Mouse (Mus musculus): ENCODE measurements around the gene Gm17482. TPM values are rescaled to one million over a fixed set of nuclear protein-coding genes. Genes with fewer than 3 reads are reported as not detected.
"Not testable (repeated sequence)": the region's sequence is repeated elsewhere in the genome, so short reads cannot be mapped to it uniquely, and the experiment has no call there.

Gm17482 gene
- total RNA-seq (2014; fragmentation: Nextera tagmentation) = not detected in 2 replicates
- not detected in 2 replicates for total RNA-seq (2017)

DNA sequence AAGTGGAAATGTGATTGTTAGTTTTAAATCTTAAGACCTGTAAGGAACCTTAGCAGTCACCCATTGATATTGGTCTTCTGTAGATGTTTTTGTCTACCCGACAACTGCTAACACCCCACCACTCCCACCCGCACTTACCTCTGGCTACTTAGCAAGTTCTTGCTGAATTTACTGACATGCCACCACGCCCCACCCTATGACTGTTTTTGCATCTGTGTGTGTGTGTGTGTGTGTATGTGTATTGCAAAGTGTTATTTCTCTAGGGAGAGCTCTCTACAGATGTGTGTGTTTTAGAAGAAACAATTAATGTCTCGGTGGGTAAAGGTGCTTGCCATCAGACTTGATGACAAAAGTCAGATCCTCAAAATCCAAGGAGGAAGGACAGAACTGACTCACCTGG, at the start of gene Gm17482:
Gm17482 (plus strand) TSS at position 301 of the 400 bp plus-strand sequence.
- ATAC-seq (replicated peaks; ENCODE audit: poor library complexity, severe bottlenecking) = no peak

DNA sequence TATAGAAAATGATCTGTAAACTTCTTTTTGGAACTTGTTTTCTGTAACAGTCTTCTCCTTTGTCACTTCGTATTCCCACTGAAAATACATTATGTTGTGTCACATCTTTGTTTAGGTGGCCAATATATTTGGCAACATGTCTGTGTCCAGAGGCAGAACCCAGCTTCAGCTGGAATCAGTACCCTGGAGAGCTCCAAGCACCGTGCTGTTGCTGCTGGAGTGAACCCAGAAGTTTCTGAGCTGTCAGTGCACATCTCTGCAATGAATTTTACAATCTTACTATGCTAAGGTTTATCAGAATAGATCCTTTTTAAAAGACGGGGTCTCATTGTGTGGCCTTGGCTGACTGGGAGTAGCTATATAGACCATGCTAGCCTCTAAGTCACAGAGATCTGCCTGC, 48.3 kb upstream of the Gm17482 start:
- ATAC-seq (replicated peaks; ENCODE audit: poor library complexity, severe bottlenecking) = no peak; the same call in 1 of the 2 replicates

DNA sequence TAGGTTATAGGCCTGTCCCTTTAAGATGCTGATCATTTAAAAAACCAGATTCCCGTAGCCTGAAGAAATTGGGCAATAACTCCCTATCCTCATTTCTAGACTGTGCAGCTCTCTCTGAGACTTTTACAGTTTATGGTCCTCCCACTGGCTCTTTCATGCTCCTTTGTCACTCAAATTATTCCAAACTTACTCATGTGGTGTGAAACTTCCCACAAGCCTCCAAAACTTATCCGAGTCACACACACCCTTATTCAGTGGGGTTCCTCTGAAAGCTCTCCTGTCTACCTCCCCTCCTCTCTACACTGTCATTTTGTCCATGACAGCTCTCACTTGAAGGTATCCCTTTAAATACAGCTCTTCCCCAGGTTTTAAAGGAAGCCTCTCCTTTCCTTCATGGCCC, 46.0 kb upstream of the Gm17482 start:
- no peak for ATAC-seq (replicated peaks; ENCODE audit: poor library complexity, severe bottlenecking)

DNA sequence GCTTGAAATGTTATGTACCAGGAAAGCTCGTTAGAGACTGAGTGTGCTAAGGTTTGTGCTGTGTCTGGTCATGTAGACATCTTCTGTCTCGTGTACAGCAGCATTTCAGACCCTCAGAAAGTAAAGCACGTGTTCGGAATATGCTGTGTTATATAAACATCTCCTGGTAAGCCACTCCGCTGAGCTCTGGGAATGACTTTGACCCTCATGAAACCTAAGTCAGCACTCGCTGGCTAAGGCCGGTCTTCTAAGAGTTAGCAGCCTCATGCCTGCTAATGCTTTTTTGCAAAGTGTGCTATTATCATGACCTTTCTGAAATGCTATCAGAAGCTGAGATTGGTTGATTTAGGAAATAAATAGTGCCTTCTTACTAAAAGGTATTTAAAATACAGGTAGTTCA, 36.0 kb upstream of the Gm17482 start:
- ATAC-seq (replicated peaks; ENCODE audit: poor library complexity, severe bottlenecking) = no peak

DNA sequence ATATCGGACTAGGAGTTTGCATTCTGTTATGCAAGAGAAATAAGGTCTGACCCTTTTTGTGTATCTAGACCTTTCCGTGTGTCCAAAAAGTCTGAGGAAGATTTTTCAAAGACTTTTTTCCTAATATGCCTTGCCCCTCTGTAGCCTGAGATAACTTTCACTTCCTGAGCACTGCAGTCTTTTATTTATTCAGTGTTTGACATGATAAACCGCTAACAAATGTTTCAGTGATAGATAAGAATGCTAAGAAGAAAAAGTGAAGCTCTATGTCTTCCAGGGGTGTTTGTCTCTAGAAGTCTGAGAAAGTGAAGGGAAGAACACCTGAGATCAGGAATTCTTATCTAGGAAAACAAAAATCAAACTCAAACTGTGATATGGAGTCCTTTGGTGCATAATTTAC, 26.4 kb upstream of the Gm17482 start:
- ATAC-seq (replicated peaks; ENCODE audit: poor library complexity, severe bottlenecking) = no peak

DNA sequence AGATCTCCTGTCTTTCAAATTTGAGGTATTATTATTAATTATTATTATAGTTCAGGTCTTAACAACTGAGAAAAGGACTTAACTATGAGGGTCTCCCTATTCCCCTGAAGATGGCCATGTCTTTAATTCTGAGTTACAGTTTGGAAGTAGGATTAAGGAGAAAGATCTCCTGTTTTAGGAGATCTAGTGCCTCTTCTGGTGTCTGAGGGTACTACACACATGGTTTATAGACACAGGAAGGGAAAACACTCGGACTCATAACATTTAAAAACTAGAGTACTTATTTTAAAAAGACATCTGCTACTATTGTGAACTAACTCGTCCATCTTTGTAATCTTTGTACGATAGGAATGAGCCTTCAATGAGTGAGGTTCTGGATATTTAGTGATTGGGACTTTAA, 24.1 kb upstream of the Gm17482 start:
- ATAC-seq (replicated peaks; ENCODE audit: poor library complexity, severe bottlenecking) = no peak

DNA sequence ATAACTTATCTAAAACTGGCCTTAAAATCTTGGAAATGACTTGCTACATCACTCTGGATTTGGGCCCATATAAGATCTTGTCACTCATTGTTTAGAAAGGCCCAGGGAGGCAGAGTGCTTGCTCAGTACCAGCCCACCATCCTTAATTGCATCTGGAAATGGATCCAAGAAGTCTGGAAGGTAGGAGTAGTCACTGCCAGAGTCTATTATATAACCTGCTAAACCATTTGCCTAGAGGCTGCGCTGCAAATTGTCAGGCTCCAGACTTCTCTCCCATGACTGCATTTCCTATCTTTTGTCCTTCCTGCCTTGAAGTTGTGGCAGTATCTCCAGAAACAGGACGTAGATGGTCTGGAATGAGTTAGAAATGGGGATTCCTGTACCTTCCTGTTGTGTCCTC, 17.0 kb upstream of the Gm17482 start:
- ATAC-seq (replicated peaks; ENCODE audit: poor library complexity, severe bottlenecking) = no peak

DNA sequence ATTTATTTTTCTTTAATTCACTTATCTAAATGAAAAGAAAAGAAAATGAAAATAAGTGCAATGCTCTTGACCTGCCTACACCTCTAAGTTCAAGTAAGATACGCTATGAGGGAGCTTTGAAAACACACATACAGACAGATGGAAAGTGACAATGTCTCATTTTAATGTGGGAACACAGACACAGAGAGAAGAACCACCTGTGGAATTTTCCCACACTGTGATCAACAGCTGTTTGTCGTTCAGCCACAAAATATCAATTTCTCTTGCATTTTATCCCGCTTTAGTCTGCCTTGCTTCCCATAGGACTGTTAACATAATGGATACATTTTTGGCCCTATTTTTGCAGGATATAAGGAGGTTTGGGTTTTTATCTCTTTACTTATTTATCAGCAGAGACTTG, 16.3 kb upstream of the Gm17482 start:
- ATAC-seq (replicated peaks; ENCODE audit: poor library complexity, severe bottlenecking) = no peak

DNA sequence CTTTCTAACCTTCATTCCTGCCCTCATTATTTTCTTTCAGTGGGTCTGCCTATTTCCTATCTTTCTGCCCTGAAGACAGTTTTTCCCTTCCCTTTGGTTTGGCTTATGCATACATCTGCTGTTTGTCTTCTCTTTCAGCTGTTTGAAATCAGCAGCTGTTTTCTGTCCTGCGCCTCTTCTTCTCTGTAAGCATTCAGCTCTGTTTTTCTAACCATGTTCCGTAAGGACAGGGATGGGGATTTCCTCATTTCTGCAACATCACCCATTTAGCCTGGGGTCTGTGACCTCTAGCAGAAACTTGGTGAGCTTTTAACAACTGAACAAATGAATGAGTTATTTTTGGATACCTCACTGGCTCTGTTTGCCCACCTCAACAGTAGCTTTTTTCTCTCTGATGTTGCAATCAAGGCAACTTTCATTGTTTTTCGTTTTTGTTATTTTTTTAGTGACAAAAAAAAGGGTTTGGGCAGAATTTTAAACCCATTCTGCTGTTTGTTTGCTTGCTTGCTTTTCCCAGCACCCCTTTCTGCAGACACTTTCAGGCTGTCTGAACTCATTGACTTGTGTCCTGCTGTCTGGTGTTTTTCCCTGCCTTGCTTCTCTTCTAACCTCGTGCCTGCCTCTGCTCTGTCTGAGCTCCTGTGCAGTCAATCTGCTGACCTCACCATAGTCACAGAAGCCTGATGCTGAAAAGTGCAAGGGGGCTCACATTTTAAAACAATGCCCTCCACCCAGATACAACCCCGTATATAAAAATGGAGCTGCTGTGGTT, 14.8 kb upstream of the Gm17482 start:
- ATAC-seq (replicated peaks; ENCODE audit: poor library complexity, severe bottlenecking) = no peak

DNA sequence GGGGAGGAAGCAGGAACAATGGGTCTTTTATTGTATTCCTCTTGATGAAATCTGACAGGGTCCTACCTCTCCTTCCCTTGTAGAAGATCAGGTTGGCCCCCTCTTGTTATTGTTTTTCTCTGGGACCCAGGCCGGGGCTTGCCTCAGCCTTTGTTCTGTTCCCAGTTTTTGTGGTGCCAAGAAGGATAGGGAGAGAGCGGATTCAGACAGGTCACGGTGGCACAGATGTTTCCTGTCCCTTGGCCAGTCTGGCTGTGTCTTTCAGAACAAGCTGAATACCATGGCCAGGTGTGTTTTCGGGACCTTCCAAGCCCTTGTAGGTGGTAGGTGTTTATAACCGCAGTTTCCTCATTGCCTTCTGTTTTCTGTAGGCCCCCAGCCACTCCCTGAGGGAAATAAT, 14.0 kb upstream of the Gm17482 start:
- ATAC-seq (replicated peaks; ENCODE audit: poor library complexity, severe bottlenecking) = no peak

DNA sequence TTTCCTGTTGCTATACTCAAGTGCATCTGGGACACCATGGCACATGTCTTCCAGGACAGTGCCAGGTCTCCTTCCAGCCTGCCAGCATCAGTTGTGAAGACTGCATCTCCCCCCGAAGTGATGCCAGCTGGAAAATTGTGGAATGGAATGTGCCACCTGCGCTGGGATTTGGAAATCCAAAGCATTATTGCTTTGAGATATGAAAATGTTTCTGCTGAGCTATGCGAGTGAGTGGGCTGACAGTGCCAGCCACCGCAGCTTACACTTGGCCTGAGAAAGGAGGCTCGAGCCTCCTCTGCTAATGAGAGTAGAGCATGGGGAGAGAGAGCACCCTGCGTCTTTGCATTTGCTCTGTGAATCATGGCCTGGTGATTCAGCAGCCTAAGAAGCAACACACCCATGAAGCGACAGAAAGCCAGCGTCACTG, 5.9 kb upstream of the Gm17482 start:
- no peak for ATAC-seq (replicated peaks; ENCODE audit: poor library complexity, severe bottlenecking)

DNA sequence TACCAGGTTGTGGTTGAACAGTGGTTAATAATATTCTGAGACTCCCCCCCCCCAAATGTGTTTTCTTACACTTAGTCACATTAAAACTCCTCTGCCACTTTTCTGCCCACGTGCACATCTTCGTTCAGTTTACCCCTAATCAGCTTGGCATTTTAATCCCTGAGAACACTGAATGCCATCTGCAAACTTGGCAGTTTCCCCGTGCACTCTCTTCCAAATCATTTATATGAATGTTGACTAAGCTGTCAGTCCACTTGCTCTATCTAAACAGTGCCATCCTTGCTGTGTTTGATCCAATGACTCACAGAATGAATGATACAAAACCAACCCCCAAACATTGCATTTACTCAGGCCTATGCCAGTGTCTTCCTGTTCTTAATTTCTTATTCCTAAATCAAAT, 1.6 kb upstream of the Gm17482 start:
- no peak for ATAC-seq (replicated peaks; ENCODE audit: poor library complexity, severe bottlenecking)

DNA sequence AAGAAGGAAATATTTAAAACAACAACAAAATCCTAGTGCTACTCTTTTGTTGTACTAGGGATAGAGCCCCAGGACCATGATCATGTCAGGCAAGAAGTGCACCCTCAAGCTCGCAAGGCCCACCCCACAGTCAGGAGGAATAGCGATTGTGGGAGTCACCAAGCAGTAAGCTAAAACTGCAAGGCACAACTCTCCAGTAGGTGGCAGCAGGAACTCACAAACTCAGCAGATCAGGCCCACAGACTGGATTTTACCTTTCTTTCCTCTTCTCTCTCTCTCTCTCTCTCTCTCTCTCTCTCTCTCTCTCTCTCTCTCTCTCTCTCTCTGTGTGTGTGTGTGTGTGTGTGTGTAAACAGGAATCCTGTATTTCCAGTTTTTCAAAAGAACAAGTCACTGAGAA, 386 bp downstream of the Gm17482 start:
- peak; percentile 79 for ATAC-seq (replicated peaks; ENCODE audit: poor library complexity, severe bottlenecking)

DNA sequence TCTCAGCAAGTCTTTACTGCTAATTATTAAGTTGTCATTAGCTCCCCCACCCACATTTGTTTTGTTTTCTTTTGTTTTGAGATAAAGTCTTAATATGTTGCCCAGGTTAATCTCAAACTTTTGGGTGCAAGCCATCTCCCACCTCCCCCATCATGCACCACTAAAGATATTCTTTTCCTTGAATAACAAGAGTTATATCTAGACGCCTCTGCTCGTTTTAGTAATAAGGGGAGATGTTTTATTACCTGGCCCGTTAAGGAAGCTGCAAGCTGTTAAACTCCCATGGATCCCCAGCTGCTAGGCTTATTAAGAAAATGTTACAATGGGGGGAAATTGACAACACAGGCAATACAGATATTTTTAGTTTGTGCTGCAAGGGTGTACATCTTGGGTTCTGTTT, 3.4 kb downstream of the Gm17482 start:
- no peak for ATAC-seq (replicated peaks; ENCODE audit: poor library complexity, severe bottlenecking)

DNA sequence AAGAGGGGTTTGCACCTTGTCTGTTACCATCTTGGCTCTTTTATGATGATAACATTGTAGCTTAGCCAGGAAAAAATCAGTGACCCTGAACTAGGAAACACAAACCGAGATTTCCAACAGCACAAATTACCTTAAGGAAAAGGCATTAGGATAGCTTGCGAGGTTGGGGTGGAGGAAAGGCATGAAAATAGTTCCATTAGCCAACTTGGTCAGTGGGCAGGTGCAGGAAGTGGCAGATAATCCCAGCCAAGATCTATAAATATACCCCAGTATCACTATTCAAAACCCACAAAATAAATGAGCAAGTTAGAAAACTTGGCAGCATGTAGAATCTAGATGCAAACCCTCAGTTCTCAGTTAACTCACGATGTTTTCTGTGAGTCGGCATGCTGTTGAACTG, 4.7 kb downstream of the Gm17482 start:
- ATAC-seq (replicated peaks; ENCODE audit: poor library complexity, severe bottlenecking) = no peak

DNA sequence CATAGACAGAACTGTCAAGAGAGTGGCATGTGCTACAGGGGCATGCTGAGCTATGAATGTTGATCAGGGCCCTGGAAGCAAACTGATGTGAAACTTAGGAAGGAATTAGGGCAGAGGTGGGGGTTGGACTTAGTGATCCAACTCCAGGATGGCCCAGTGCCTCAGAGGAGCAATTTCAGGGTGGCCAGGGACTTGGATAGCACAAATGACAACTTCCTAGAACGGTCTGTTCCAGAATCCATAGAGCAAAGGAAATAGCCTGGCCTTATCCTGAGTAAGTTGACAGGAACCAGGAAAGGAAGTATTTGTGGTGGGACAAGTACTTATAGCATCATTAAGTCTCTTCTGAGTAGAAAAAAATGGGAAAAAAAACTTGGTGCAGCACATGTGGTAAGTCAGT, 5.4 kb downstream of the Gm17482 start:
- ATAC-seq (replicated peaks; ENCODE audit: poor library complexity, severe bottlenecking) = no peak

DNA sequence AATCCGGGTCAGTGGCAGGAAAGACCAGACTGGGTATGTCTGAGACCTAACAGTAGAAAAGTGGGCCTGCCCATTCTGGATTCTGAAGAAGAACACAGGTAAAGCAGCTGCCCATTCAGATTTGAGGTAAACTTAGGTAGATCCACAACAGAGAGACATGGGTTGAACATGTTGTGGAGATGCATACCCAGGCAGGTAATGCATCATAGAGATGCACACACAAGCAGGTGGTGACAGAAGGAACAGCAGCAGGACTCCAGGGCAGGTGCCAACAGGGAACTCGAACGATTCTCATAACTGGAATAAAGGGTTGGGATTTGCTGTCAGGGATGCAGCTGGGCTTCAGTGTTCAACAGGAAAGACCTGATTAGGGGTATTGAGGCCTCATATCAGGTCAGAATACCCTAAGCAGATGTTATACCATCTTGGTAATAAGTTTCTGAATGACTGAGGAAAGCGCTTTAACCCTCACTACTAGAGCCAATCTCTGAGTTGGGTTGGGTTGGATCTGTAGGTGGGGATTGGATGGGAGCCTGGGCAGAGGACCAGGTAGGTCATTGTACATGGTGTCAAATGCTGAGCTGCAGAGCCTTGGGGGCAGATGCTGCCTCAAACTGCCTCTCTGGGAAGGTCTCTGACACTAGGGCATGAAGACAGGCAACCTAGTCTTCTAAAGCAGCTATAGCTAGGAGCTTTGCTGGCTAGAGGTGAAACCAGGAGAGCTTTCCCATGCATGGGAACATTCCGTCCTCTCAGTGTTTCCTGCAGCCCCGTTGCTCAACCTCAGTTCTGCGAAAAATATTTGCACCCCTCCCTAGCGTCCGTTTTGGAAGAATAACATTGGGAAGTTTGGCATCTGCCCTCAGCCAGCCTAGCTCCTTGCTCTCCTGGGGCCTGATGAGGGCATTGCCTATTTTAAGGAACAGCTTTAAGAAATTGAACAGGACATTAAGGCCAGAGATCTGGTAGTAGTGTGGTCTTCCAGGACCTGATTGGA, 11.2 kb downstream of the Gm17482 start:
- ATAC-seq (replicated peaks; ENCODE audit: poor library complexity, severe bottlenecking) = no peak

DNA sequence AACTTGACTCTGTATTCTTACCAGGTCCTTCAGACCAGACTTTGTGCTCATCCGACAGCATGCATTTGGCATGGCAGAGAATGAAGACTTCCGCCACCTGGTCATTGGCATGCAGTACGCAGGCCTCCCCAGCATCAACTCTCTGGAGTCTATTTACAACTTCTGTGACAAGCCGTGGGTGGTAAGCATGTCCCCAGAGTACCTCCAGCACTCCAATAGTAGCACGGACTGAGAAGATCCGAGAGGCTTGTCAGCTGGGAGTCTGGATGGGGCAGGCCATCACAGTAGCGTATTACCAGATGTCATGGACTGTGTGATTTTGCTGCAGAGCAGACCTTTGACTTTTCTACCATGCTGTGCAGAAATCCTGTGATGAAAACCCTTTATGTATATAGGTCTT, 12.2 kb downstream of the Gm17482 start:
- no peak for ATAC-seq (replicated peaks; ENCODE audit: poor library complexity, severe bottlenecking)

DNA sequence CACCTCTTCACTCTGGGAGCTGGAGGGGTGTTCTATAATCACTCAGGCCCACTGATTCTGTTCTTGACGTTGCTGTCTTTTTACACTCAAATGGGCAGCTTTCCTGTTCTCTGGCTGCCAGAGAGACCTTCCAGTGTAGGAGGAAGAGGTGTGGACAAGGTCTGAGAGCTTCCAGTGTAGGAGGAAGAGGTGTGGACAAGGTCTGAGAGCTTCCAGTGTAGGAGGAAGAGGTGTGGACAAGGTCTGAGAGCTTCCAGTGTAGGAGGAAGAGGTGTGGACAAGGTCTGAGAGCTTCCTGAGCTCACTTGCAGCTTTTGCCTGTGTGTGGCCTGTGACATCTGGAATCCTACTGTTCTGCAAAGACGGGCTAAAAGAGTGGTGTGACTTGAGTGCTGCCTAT, 13.3 kb downstream of the Gm17482 start:
- ATAC-seq (replicated peaks; ENCODE audit: poor library complexity, severe bottlenecking) = not testable (repeated sequence)

DNA sequence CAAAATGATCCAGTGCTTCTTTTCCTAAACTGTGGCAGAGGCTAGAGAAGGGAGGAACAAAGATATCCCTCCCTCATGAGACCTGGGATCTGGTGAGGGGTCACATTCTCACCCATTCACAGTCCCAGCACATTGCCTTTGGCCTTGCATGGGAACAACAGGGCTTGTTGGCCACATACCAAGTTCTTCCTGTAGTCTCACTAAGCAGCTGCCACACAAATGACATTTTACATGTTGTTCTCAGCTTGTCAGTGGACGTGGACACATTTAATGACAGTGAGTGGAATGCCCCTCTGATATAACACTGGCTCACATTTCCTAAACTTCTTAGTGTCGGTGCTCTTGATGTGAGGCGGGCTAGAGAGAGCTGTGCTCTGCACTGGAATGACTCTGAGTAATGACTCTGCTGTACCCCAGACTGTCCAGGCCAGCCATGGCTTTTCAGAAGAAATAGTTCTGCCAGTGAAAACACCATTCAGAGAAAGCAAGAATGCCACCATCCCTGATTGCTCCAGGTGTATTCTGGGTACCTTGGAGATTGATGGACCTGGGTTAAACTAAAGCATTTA, 14.1 kb downstream of the Gm17482 start:
- ATAC-seq (replicated peaks; ENCODE audit: poor library complexity, severe bottlenecking) = no peak

DNA sequence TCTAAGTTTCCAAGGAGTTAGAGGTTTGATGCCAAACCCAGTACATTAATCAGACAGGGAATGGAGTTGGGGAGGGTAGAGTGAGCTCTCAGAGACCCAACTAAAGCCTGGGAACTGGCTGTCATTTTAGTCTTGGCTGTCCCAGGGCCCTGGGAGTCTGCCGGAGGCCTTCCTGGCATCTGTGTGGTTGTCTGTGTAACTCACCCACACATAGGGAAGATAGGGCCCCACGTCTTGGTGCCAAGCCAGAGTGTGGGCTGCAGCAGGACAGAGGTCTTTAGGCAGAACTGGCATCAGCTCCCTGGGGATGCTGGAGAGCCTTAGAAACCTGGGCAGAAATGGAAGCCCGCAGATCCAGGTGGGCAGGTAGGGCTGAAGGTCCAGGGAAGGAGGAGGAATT, 14.8 kb downstream of the Gm17482 start:
- no peak for ATAC-seq (replicated peaks; ENCODE audit: poor library complexity, severe bottlenecking)

Data from granulocyte monocyte progenitor cell, adult 5-6 weeks (primary cell).